Mouse (Mus musculus) E14TG2a.4 (cell line): Measurements from ENCODE around the gene Prdm15.

ENCODE experiments used
- CTCF ChIP-seq: conservative IDR thresholded peaks from 2 replicates; pipeline ENCODE4 v1.5.1; 2014; ENCODE audit warnings: low read length
- NANOG ChIP-seq: IDR thresholded peaks from 2 replicates; pipeline ENCODE4 v1.6.1; 2014; ENCODE audit warnings: borderline replicate concordance, low read length, mixed read lengths
- POU5F1 ChIP-seq: IDR thresholded peaks from 2 replicates; pipeline ENCODE4 v1.6.1; 2014; ENCODE audit warnings: low read length, borderline replicate concordance

DNA sequence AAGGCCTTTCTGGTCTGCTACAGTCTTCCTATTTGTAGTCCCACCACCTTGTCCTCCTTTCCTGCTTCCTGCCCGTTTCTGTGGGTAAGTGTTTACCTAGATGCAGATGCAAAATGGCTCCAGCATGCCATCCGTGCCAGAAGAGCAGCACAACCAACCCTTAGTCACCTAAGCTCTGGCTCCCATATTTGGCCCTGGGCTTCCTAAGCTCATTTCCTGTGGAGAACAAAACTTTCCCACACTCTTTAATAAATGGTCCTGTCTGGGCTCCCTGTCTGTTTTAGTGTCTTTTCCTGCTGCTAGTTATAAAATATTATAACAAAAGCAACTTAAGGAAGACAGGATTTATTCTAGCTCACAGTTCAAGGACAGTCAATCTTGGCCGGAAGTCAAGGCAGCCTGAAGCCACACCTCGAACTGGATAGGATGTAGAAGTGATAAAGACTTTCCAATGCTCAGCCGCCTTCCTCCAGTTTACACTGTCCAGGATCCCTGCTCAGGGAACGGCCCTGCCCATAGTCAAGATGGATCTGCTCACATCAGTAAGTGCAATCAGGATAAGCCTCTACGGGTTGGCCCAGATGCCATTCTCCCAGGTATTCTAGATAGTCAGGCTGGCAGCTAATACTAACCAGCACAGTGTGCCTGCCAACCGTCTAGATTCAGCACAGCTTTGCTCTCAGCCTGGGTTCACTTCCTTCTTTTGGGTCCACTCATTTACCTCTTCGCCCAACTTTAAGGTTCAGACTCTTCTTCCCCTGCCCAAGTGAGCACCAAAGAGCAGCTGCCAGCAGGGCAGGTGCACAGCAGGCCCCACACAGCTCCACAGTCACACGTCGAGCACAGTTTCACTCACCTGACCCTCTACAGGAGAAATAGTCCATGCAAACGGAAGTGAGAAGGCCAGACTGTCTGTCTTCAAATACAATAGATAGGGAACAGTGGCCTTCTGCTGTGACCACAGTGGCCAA is 6.4 kb downstream of the Prdm15 start:
- no peak for TF ChIP-seq CTCF
- TF ChIP-seq POU5F1: no peak
- no peak for TF ChIP-seq NANOG
